Mouse (Mus musculus) heart, embryonic 11.5 days (tissue): ENCODE results near the gene Qk. TPM values are rescaled to one million over a fixed set of nuclear protein-coding genes. Genes with fewer than 3 reads are reported as not detected.

ENCODE experiments used
- ATAC-seq: fragments of 200-750 bp; cut with Nextera tagmentation; replicated peaks from 2 replicates; pipeline ENCODE4 v1.8.0; 2017; ENCODE audit warnings: moderate library complexity; ENCODE audit not compliant: insufficient number of reproducible peaks, low FRiP score, low TSS enrichment
- H3K27ac ChIP-seq: fragments of 300-500 bp; sonication (generic); 2 replicates; pipeline ENCODE4 v1.5.1; 2014; ENCODE audit warnings: mild to moderate bottlenecking, low read depth, low read length
- H3K27me3 ChIP-seq: fragments of 300-500 bp; sonication (generic); 2 replicates; pipeline ENCODE4 v1.6.1; 2014; ENCODE audit warnings: mild to moderate bottlenecking, low read length, mixed read lengths; ENCODE audit not compliant: control insufficient read depth, insufficient read depth
- H3K36me3 ChIP-seq: fragments of 300-500 bp; sonication (generic); 2 replicates; pipeline ENCODE4 v1.6.1; 2014; ENCODE audit warnings: mild to moderate bottlenecking, low read length, moderate library complexity, mixed read lengths; ENCODE audit not compliant: control insufficient read depth, insufficient read depth
- H3K4me1 ChIP-seq: fragments of 300-500 bp; sonication (generic); 2 replicates; pipeline ENCODE4 v1.6.1; 2014; ENCODE audit warnings: low read length; ENCODE audit not compliant: control insufficient read depth, insufficient read depth
- H3K4me2 ChIP-seq: fragments of 300-500 bp; sonication (generic); 2 replicates; pipeline ENCODE4 v1.6.1; 2014; ENCODE audit warnings: mild to moderate bottlenecking, moderate library complexity
- H3K4me3 ChIP-seq: fragments of 300-500 bp; sonication (generic); 2 replicates; pipeline ENCODE4 v1.5.1; 2014; ENCODE audit warnings: low read depth, low read length
- H3K9ac ChIP-seq: fragments of 300-500 bp; sonication (generic); 2 replicates; pipeline ENCODE4 v1.6.1; 2014; ENCODE audit warnings: mild to moderate bottlenecking, low read depth, low read length, moderate library complexity
- H3K9me3 ChIP-seq: fragments of 300-500 bp; sonication (generic); replicated peaks from 2 replicates; pipeline ENCODE4 v1.6.1; 2016; ENCODE audit warnings: low read length; ENCODE audit not compliant: control insufficient read depth
- WGBS: fragments of 180-500 bp; shearing (Covaris S2); extraction: QIAGEN DNeasy Blood & Tissue Kit; methylation state at CpG from one replicate; pipeline ENCODE4 v1.1.7; 2014; ENCODE audit not compliant: insufficient replicate concordance; 5-methylcytosine and 5-hydroxymethylcytosine counted together
- polyA plus RNA-seq: library from polyadenylated mRNA; unstranded; fragments of >200 nt; fragmentation: Nextera tagmentation; extraction: Ambion mirVana; gene quantifications from 2 replicates; pipeline ENCODE4 v1.2.1, GENCODE M21; 2014

Gene Qk
- polyA plus RNA-seq: 52.6 and 60.6 TPM in 2 replicates

DNA sequence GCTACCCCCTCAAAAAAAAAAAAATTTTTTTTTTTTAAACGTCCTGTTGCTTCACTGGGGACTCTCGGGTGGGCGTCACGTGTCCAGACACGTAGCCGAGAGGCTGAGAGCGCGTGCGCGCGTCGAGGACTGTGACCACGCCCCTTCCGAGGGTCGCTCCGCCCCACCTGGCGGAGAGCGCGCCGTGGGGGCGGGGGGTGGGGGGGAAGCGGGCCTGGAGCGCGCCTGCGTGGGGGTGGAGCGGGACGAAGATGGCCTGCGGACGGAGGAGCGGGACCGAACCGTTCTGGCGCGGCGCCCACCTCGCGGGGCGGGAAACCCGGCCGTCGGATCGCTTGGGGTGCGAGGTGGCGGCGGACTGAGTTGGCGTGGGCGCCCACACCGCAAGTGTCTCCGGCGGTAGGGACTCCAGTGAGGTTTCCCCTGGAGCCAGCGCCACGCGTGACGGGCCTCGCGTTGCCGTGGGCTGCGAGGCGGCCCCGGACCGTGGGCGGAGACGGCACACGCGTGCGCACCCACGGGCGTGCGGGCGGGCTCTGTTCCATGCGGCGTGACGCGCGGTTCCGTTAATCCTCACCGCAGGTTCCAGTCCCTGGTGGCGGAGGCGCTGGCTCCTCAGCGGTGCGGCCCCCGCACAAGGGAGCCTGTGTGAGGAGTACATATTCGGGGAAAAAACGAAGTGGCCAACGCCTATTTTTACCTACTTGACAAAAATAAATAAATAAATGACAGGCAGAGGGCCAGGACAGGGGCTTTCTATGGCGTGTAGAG is at the start of gene Qk:
Gene Qk (minus strand): TSS at position 170 of the 771 bp plus-strand sequence.
- Histone ChIP-seq H3K9ac (peak within 1 kb of the TSS; percentile 100), H3K27ac (peak within 1 kb of the TSS; percentile 100), H3K4me3 (peak within 1 kb of the TSS; percentile 96), H3K27me3 (no peaks in the 10 kb centered on the region), H3K9me3 (no peaks in the 10 kb centered on the region), H3K36me3 (0 out of 2 replicates have a peak, but pooled peaks cover under 1% of the 10 kb centered on the region), H3K4me2 (peak within 1 kb of the TSS; percentile 68), H3K4me1 (peaks cover 13% of the 10 kb centered on the region)
- under 1% methylated on average over 86 of the region's 86 CpGs for WGBS
- ATAC-seq: peak; percentile 83

- Histone ChIP-seq H3K4me3 (no peak overlapping the region), H3K36me3 (no peaks in the 10 kb centered on the region), H3K9ac (no peak overlapping the region), H3K4me1 (peaks cover 36% of the 10 kb centered on the region), H3K4me2 (no peak overlapping the region), H3K27me3 (no peaks in the 10 kb centered on the region), H3K9me3 (no peaks in the 10 kb centered on the region), H3K27ac (no peak overlapping the region)
- 56% methylated on average over 5 of the region's 5 CpGs for WGBS
- ATAC-seq: no peak
These were observed 47.4 kb upstream of the Qk start for GRCm38 (mm10) chr17:10367044-10367443.

DNA sequence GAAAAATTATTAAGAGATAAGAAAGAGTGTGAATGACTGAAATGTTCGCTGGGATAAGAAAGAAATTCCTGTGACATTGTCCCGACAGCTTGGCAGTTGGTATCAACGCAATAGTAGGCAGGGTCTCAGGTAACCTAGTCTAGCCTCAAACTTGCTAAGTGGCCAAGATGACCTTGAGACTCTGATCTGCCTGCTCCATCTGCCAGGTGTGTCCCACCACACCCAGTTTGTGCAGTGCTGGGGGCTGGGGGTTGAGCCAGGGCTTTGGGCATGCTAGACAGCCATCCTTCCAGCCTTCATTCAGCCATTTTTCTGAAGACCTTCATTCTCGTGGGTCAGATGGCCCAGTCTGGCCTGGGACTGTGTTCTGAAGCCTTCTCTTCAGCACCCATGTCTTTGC is 46.9 kb upstream of the Qk start:
- H3K36me3 ChIP-seq: no peaks in the 10 kb centered on the region
- no peak overlapping the region for H3K4me3 ChIP-seq
- H3K27ac ChIP-seq: no peak overlapping the region
- H3K27me3 ChIP-seq: no peaks in the 10 kb centered on the region
- 71% methylated on average over 4 of the region's 4 CpGs for WGBS
- no peak overlapping the region for H3K4me2 ChIP-seq
- H3K9me3 ChIP-seq: no peaks in the 10 kb centered on the region
- no peak overlapping the region for H3K9ac ChIP-seq
- ATAC-seq: no peak
- H3K4me1 ChIP-seq: peaks cover 31% of the 10 kb centered on the region

DNA sequence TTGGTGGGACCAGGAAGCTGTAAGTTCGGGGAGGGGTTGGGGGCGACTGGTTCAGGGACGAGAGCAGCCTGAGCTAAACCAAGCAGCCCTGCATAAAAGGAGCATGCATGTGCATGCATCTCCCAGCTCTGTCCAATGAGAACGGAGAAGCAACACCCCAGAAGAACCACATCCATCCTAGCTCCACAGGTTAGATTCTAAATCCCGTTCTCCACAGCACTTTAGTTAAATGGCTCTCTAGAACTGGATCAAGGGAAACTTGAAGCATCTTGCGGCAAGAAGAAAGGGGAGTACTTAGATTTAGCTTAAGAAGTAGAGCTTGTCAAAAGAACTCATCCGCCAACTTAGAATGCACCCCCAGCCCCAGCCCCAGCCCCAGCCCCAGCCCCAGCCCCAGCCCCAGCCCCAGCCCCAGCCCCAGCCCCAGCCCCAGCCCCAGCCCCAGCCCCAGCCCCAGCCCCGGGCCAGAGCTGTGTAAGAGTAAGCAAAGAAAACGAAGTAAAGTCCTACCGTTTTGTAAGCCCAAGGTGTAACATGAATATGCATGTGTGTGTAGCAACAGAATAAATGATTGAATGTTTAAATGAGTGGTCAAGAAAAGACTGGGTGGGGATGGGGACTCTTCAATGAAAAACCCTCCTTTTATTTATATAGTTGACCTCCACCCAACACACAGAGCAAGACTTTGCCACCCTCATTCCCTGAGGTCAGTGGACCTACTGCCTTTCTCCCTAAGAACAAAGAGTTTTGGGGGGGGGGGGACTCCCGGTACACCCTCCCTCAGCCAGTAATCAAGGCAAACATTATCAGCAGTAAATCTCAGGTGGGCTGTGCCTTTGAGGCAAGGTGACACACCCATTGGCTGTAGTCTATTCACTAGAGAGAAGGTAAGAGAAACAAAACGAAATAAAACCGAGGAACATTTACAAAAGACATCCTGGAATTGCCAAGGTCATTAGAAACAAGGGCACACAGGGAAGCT is 46.1 kb upstream of the Qk start:
- ATAC-seq: no peak
- no peak overlapping the region for H3K27ac ChIP-seq

DNA sequence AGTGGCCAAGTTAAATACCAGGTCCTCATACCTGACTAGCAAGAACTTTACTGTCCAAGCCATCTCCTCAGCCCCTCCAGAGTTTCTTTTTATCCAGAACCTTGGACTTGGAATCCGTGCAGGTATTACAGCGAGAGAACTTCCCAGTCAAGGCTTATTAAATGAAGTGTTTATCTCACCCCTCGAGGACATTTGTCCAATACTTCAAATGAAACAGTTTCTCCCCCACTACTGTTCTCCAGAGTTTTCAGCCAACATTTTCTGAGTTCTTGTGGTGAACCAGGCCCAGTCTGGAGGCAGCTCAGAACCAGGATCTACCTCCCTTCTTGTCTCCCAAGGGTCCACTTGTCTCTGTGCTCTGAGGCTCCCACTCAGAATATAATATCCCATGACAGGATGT is 43.5 kb upstream of the Qk start:
- no peaks in the 10 kb centered on the region for H3K36me3 ChIP-seq

More for the DNA sequence above, 46.1 kb upstream of the Qk start:
- Histone ChIP-seq H3K4me2 (no peak overlapping the region), H3K4me1 (peaks cover 24% of the 10 kb centered on the region), H3K4me3 (no peak overlapping the region), H3K9ac (no peak overlapping the region), H3K27me3 (no peaks in the 10 kb centered on the region), H3K9me3 (no peaks in the 10 kb centered on the region), H3K36me3 (no peaks in the 10 kb centered on the region)
- WGBS: 75% methylated on average over 13 of the region's 13 CpGs

GRCm38 (mm10) chr17:10361882-10362291 is 42.2 kb upstream of the Qk start:
- 59% methylated on average over 7 of the region's 7 CpGs for WGBS

More for the DNA sequence above, 43.5 kb upstream of the Qk start:
- Histone ChIP-seq H3K4me2 (no peak overlapping the region), H3K9ac (no peak overlapping the region), H3K9me3 (no peaks in the 10 kb centered on the region), H3K4me3 (no peak overlapping the region), H3K27ac (no peak overlapping the region), H3K27me3 (no peaks in the 10 kb centered on the region), H3K4me1 (peaks cover 29% of the 10 kb centered on the region)
- 76% methylated on average over 3 of the region's 3 CpGs for WGBS
- ATAC-seq: no peak

GRCm38 (mm10) chr17:10360738-10361137 is 41.1 kb upstream of the Qk start:
- H3K27me3 ChIP-seq: no peaks in the 10 kb centered on the region
- no peak overlapping the region for H3K4me2 ChIP-seq
- H3K4me1 ChIP-seq: peaks cover 39% of the 10 kb centered on the region
- H3K4me3 ChIP-seq: no peak overlapping the region
- 55% methylated on average over 4 of the region's 4 CpGs for WGBS
- H3K27ac ChIP-seq: peak overlapping the region; percentile 77
- ATAC-seq: no peak
- no peaks in the 10 kb centered on the region for H3K9me3 ChIP-seq
- peak overlapping the region; percentile 36; the same call in 1 of the 2 replicates for H3K9ac ChIP-seq
- H3K36me3 ChIP-seq: no peaks in the 10 kb centered on the region

More at GRCm38 (mm10) chr17:10361882-10362291, 42.2 kb upstream of the Qk start:
- Histone ChIP-seq H3K27me3 (no peaks in the 10 kb centered on the region), H3K4me1 (peaks cover 31% of the 10 kb centered on the region), H3K4me2 (no peak overlapping the region), H3K9ac (no peak overlapping the region), H3K27ac (no peak overlapping the region), H3K9me3 (no peaks in the 10 kb centered on the region), H3K36me3 (no peaks in the 10 kb centered on the region), H3K4me3 (no peak overlapping the region)
- ATAC-seq: no peak

- 0 out of 2 replicates have a peak, but pooled peaks have one; percentile 23 for ATAC-seq
- Histone ChIP-seq H3K4me3 (no peak overlapping the region), H3K27me3 (no peaks in the 10 kb centered on the region), H3K36me3 (no peaks in the 10 kb centered on the region), H3K9ac (no peak overlapping the region; the same call in 1 of the 2 replicates), H3K27ac (peak overlapping the region; percentile 79), H3K4me1 (peaks cover 40% of the 10 kb centered on the region), H3K4me2 (peak overlapping the region; percentile 34), H3K9me3 (no peaks in the 10 kb centered on the region)
- 10% methylated on average over 14 of the region's 14 CpGs for WGBS
These were observed 39.8 kb upstream of the Qk start for GRCm38 (mm10) chr17:10359466-10359865.
